Mouse (Mus musculus) G1E (cell line): Measurements from ENCODE around the gene Kcng4. TPM values are rescaled to one million over a fixed set of nuclear protein-coding genes. Genes with fewer than 3 reads are reported as not detected.

Experiments
- ATAC-seq: 2 replicates; pipeline ENCODE4 v1.8.0; 2016; ENCODE audit warnings: mild to moderate bottlenecking; ENCODE audit not compliant: insufficient number of reproducible peaks, poor library complexity, low FRiP score, severe bottlenecking; ENCODE audit errors: extremely low read depth
- DNase-seq: peaks from one replicate; pipeline ENCODE4 v3.0.0; 2012; ENCODE audit warnings: low spot score
- H3K27me3 ChIP-seq: 2 replicates; pipeline ENCODE4 v1.6.1; 2012; ENCODE audit warnings: mild to moderate bottlenecking, low read length, inconsistent platforms; ENCODE audit not compliant: insufficient read depth
- H3K36me3 ChIP-seq: replicated peaks from 2 replicates; pipeline ENCODE3; 2012; ENCODE audit warnings: mild to moderate bottlenecking, inconsistent platforms
- H3K4me1 ChIP-seq: 2 replicates; pipeline ENCODE4 v1.6.1; 2012; ENCODE audit warnings: low read depth, low read length, inconsistent platforms, mixed read lengths; ENCODE audit not compliant: insufficient read depth
- H3K4me3 ChIP-seq: 2 replicates; pipeline ENCODE4 v1.5.1; 2012; ENCODE audit warnings: low read depth, mild to moderate bottlenecking, inconsistent platforms, low read length, moderate library complexity, mixed read lengths
- H3K9me3 ChIP-seq: replicated peaks from 2 replicates; pipeline ENCODE4 v1.6.1; 2012; ENCODE audit warnings: inconsistent platforms
- CTCF ChIP-seq: IDR thresholded peaks from 2 replicates; pipeline ENCODE4 v1.5.1; 2012; ENCODE audit warnings: low read depth, low read length, inconsistent platforms, mixed read lengths
- GATA1 ChIP-seq: IDR thresholded peaks from 2 replicates; pipeline ENCODE4 v1.6.1; 2012; ENCODE audit warnings: borderline replicate concordance, low read length, inconsistent platforms, mixed read lengths
- GATA2 ChIP-seq: IDR thresholded peaks from 2 replicates; pipeline ENCODE4 v1.6.1; 2012; ENCODE audit warnings: low read depth, low read length, inconsistent platforms, borderline replicate concordance
- POLR2AphosphoS5 ChIP-seq: IDR thresholded peaks from 2 replicates; pipeline ENCODE4 v1.6.1; 2012; ENCODE audit warnings: low read depth, low read length, inconsistent platforms; ENCODE audit not compliant: insufficient replicate concordance
- TAL1 ChIP-seq: conservative IDR thresholded peaks from 2 replicates; pipeline ENCODE4 v1.6.1; 2012; ENCODE audit warnings: low read depth, low read length, inconsistent platforms, mixed read lengths
- polyA plus RNA-seq: library from polyadenylated mRNA; stranded (reverse); fragments of >175 nt; gene quantifications from 2 replicates; pipeline ENCODE4 v1.2.3, GENCODE M21; 2012
- total RNA-seq, 2 experiments: library from RNA; stranded (forward) in 1 of 2; stranded (reverse) in 1 of 2; fragments of 200-1000 nt in 1 of 2; fragments of >200 nt in 1 of 2; fragmentation: Nextera tagmentation in 1 of 2; gene quantifications; 2 replicates each; pipeline ENCODE4 v1.2.3; 2014 to 2017

Gene Kcng4
- total and polyA plus RNA-seq, 3 experiments, result 0.11 TPM; not detected in 2

GRCm38 (mm10) chr8:119615096-119615495, 20.4 kb downstream of the Kcng4 start:
- Histone ChIP-seq H3K36me3 (no peaks in the 10 kb centered on the region), H3K27me3 (peaks cover 26% of the 10 kb centered on the region; the same call in 1 of the 2 replicates), H3K4me1 (no peaks in the 10 kb centered on the region), H3K4me3 (no peak overlapping the region), H3K9me3 (no peaks in the 10 kb centered on the region)
- no peak for DNase-seq
- no peak for ATAC-seq
- no peak for TF ChIP-seq POLR2AphosphoS5
- TF ChIP-seq CTCF, result no peak
- TF ChIP-seq TAL1, result no peak
- TF ChIP-seq GATA1, result no peak
- TF ChIP-seq GATA2, result no peak

GRCm38 (mm10) chr8:119612471-119612870, 23.0 kb downstream of the Kcng4 start, which contains the start of gene Adad2:
TSS of gene Adad2 (plus strand) at chr8:119612747.
- ATAC-seq (no peak), DNase-seq (no peak)
- H3K4me1 ChIP-seq, result no peaks in the 10 kb centered on the region
- no peak within 1 kb of the TSS for H3K4me3 ChIP-seq
- no peak for TF ChIP-seq TAL1
- no peak for TF ChIP-seq POLR2AphosphoS5
- no peak for TF ChIP-seq GATA2
- no peak for TF ChIP-seq CTCF
- TF ChIP-seq GATA1, result no peak
- no peaks in the 10 kb centered on the region for H3K36me3 ChIP-seq
- H3K27me3 ChIP-seq, result peaks cover 26% of the 10 kb centered on the region; the same call in 1 of the 2 replicates
- H3K9me3 ChIP-seq, result peaks cover 13% of the 10 kb centered on the region

GRCm38 (mm10) chr8:119606224-119606623, 29.3 kb downstream of the Kcng4 start:
- DNase-seq, result no peak
- Histone ChIP-seq H3K27me3 (no peaks in the 10 kb centered on the region; the same call in 1 of the 2 replicates), H3K4me1 (peaks cover 33% of the 10 kb centered on the region), H3K9me3 (peaks cover 13% of the 10 kb centered on the region), H3K4me3 (no peak overlapping the region), H3K36me3 (peaks cover 27% of the 10 kb centered on the region)
- TF ChIP-seq GATA2 (no peak), POLR2AphosphoS5 (no peak), TAL1 (no peak), GATA1 (no peak), CTCF (no peak)
- ATAC-seq, result no peak

GRCm38 (mm10) chr8:119604996-119605395, 30.5 kb downstream of the Kcng4 start, which contains the start of gene Taf1c:
TSS of gene Taf1c (minus strand) at chr8:119605222.
- H3K4me1 ChIP-seq, result peaks cover 36% of the 10 kb centered on the region
- no peaks in the 10 kb centered on the region; the same call in 1 of the 2 replicates for H3K27me3 ChIP-seq
- H3K36me3 ChIP-seq, result peaks cover 39% of the 10 kb centered on the region
- DNase-seq, result peak; percentile 79
- TF ChIP-seq POLR2AphosphoS5, result no peak
- TF ChIP-seq GATA2, result no peak
- peak; percentile 83 for ATAC-seq
- peak within 1 kb of the TSS; percentile 77 for H3K4me3 ChIP-seq
- H3K9me3 ChIP-seq, result peaks cover 13% of the 10 kb centered on the region

GRCm38 (mm10) chr8:119604398-119604803, 31.1 kb downstream of the Kcng4 start:
- TF ChIP-seq CTCF (no peak), TAL1 (peak; percentile 72)
- Histone ChIP-seq H3K4me3 (peak overlapping the region; percentile 77), H3K36me3 (peaks cover 45% of the 10 kb centered on the region), H3K27me3 (no peaks in the 10 kb centered on the region; the same call in 1 of the 2 replicates), H3K4me1 (peaks cover 36% of the 10 kb centered on the region), H3K9me3 (peaks cover 9% of the 10 kb centered on the region)
- peak; percentile 56 for ATAC-seq
- peak; percentile 62 for DNase-seq

GRCm38 (mm10) chr8:119603771-119604170, 31.7 kb downstream of the Kcng4 start:
- Histone ChIP-seq H3K27me3 (no peaks in the 10 kb centered on the region; the same call in 1 of the 2 replicates), H3K4me3 (peak overlapping the region; percentile 77), H3K4me1 (peaks cover 36% of the 10 kb centered on the region), H3K36me3 (peaks cover 52% of the 10 kb centered on the region), H3K9me3 (peaks cover 5% of the 10 kb centered on the region)
- TF ChIP-seq POLR2AphosphoS5 (no peak), GATA1 (no peak), CTCF (no peak), GATA2 (no peak), TAL1 (no peak)
- DNase-seq, result no peak
- ATAC-seq, result no peak

- no peak for ATAC-seq
- H3K4me1 ChIP-seq, result peaks cover 15% of the 10 kb centered on the region
- TF ChIP-seq POLR2AphosphoS5 (no peak), TAL1 (no peak), GATA2 (no peak)
- peaks cover 3% of the 10 kb centered on the region; the same call in 1 of the 2 replicates for H3K27me3 ChIP-seq
- H3K36me3 ChIP-seq, result peaks cover 14% of the 10 kb centered on the region
- no peak for DNase-seq
- H3K4me3 ChIP-seq, result no peak overlapping the region
- 0 out of 2 replicates have a peak, but pooled peaks cover 4% of the 10 kb centered on the region for H3K9me3 ChIP-seq
Observed at GRCm38 (mm10) chr8:119591456-119591855, 44.0 kb downstream of the Kcng4 start.
